Mouse (Mus musculus): ENCODE results near the gene Gja8. TPM values are rescaled to one million over a fixed set of nuclear protein-coding genes. Genes with fewer than 3 reads are reported as not detected.

The Gja8 gene
- 0.03 and 0.05 TPM in 2 replicates for polyA plus RNA-seq (2015; fragmentation: Nextera tagmentation; extraction: Ambion mirVana)

DNA sequence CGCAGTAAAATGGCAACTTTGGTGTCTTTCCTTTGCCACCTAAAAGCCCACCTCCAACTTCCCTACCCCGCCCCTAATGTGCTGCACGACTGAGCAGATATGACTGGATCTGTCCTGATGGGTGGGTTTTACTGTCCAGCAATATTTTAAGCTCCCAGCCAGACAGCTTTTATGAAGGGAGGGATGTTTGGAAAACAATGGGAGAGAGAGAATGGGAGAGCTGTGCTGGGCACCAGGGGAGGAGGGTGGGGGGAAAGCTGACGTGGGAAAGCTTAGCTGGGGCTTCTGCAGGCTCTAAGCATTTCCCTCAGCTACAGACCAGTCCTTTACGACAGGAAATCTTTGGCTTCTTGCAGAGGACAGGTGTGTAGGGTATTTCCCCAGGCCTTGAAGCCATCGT lies at the start of gene Gja8:
Gja8 (minus strand) TSS at position 101 of the 400 bp plus-strand sequence.
- H3K27ac ChIP-seq (replicated peaks), result no peak within 1 kb of the TSS
- ATAC-seq (ENCODE audit: low FRiP score), result no peak
- peaks cover 3% of the 10 kb centered on the region; the same call in 1 of the 2 replicates for H3K4me1 ChIP-seq
- no peak within 1 kb of the TSS for H3K9ac ChIP-seq (replicated peaks)
- H3K9me3 ChIP-seq (replicated peaks), result no peaks in the 10 kb centered on the region
- H3K27me3 ChIP-seq (replicated peaks), result no peaks in the 10 kb centered on the region
- H3K4me2 ChIP-seq, result no peak within 1 kb of the TSS
- H3K4me3 ChIP-seq (replicated peaks), result no peak within 1 kb of the TSS
- 53% methylated on average over 6 of the region's 6 CpGs for WGBS
- H3K36me3 ChIP-seq, result no peaks in the 10 kb centered on the region

DNA sequence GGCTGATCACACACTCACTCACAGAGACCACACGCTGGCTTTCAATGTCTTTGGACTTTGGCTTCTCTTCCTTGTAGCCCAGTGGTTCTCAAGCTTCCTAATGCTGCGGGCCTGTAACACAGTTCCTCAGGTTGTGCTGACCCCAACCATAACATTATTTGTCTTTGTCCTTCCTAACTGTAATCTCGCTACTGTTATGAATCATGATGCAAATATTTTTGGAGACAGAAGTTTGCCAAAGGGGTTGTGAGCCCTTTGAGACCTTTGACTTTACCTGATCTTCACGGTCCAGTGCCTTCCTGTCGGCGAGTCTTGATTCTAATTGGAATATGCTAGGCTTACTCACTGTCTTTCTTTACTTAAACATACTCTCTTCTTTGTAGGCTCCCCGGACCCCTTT lies 48.6 kb upstream of the Gja8 start:
- H3K27me3 ChIP-seq (replicated peaks), result no peaks in the 10 kb centered on the region
- no peaks in the 10 kb centered on the region for H3K4me1 ChIP-seq
- no peak overlapping the region for H3K9ac ChIP-seq (replicated peaks)
- no peaks in the 10 kb centered on the region for H3K36me3 ChIP-seq
- H3K9me3 ChIP-seq (replicated peaks), result no peaks in the 10 kb centered on the region
- no peak overlapping the region for H3K4me2 ChIP-seq
- no peak for ATAC-seq (ENCODE audit: low FRiP score)
- H3K4me3 ChIP-seq (replicated peaks), result no peak overlapping the region
- WGBS, result 89% methylated on average over 7 of the region's 7 CpGs
- H3K27ac ChIP-seq (replicated peaks), result no peak overlapping the region

DNA sequence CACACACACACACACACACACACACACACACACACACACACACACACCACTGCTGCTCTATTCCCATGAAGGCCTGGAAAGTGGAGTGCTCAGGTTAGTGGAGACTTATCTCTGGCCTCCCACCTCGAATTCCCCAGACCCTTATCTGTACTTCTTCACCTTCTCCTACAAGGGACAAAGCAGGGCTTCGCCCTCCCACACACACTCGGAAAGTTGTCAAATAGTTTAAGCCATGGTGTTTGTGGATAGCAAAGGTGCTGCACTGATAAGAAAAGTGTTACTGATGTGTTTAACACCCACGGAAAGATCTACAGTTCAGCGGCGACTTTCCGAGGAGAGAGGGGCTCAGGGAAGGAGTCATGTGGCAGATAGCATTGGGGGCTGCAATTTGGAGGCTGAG lies 45.2 kb upstream of the Gja8 start:
- H3K27ac ChIP-seq (replicated peaks), result no peak overlapping the region
- WGBS, result 69% methylated on average over 7 of the region's 7 CpGs
- H3K9ac ChIP-seq (replicated peaks), result no peak overlapping the region
- H3K9me3 ChIP-seq (replicated peaks), result no peaks in the 10 kb centered on the region
- no peak overlapping the region for H3K4me2 ChIP-seq
- ATAC-seq (ENCODE audit: low FRiP score), result no peak
- no peaks in the 10 kb centered on the region for H3K27me3 ChIP-seq (replicated peaks)
- H3K4me1 ChIP-seq, result no peaks in the 10 kb centered on the region
- H3K36me3 ChIP-seq, result no peaks in the 10 kb centered on the region
- H3K4me3 ChIP-seq (replicated peaks), result no peak overlapping the region

DNA sequence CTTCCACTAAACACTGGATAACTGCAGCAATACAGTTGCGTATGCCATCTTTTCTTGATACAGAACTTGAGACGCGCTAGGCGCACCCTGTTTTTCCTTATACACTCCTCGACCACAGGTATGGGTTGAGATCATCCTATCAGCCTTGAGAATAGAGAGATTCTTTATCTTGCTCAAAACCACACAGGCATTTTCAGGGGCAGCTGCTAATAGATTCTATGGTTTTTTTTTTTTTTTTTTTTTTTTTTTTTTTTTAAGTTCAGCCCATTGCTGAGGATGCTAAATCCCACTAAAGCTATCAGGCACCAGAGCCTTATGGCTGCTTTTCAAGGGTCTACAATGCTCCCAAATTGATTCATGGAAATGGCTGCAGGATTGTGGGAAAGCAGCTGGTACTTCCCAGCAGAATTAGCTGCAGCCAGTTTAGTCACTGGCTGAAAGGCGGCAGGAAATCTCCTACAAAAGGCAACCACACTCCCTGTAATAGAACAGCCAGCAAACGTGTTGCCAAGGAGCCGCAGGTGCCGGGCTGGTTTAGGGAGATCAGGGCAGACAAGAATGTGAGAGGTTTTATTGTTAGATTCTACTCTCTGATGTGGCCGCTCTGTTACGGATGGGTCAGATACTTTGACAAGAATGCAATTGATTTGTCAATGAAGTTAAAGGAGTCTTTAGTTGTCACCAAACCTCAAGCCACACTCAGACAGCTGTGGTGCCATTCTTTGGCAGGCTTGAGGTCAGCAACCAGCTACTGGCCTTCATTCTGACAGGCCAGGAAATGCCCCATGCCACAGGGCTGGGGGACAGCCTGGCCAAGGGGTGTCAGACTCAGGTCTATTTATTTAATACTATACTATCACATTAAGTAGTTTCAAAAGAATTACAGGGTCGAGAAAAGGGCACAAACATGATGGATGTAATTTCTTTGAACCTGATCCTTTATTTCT lies 37.5 kb upstream of the Gja8 start:
- H3K4me3 ChIP-seq (replicated peaks), result no peak overlapping the region
- H3K9me3 ChIP-seq (replicated peaks), result no peaks in the 10 kb centered on the region
- no peaks in the 10 kb centered on the region for H3K36me3 ChIP-seq
- no peak overlapping the region for H3K9ac ChIP-seq (replicated peaks)
- H3K27me3 ChIP-seq (replicated peaks), result no peaks in the 10 kb centered on the region
- ATAC-seq (ENCODE audit: low FRiP score), result peak; percentile 31; the same call in 1 of the 2 replicates
- 50% methylated on average over 12 of the region's 12 CpGs for WGBS
- no peak overlapping the region for H3K4me2 ChIP-seq
- peaks cover 11% of the 10 kb centered on the region for H3K4me1 ChIP-seq
- no peak overlapping the region for H3K27ac ChIP-seq (replicated peaks)

DNA sequence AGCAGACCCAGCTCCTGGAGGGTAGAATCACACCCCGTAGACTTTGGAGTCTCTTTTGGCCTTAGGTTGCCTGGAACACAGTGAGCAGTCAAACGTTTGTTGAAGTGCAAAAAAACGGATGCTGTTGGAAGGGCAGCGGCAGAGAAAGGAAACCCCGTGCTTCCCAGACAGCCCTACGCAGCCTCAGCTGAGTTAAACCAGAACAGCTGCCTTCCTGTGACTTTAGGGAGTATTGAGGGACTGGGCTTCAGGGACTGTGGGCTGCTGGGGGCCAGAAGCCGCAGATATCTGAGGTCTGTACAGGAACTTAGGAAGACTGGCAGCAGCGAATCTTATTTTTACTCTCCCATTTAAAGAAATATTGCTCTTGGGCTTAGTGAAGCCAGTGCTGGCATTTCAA lies 34.8 kb upstream of the Gja8 start:
- H3K4me1 ChIP-seq, result peaks cover 11% of the 10 kb centered on the region
- no peaks in the 10 kb centered on the region for H3K9me3 ChIP-seq (replicated peaks)
- H3K27me3 ChIP-seq (replicated peaks), result no peaks in the 10 kb centered on the region
- H3K9ac ChIP-seq (replicated peaks), result no peak overlapping the region
- H3K4me2 ChIP-seq, result no peak overlapping the region; the same call in 1 of the 2 replicates
- no peak overlapping the region for H3K4me3 ChIP-seq (replicated peaks)
- no peak for ATAC-seq (ENCODE audit: low FRiP score)
- 46% methylated on average over 8 of the region's 8 CpGs for WGBS
- H3K27ac ChIP-seq (replicated peaks), result no peak overlapping the region
- no peaks in the 10 kb centered on the region for H3K36me3 ChIP-seq

DNA sequence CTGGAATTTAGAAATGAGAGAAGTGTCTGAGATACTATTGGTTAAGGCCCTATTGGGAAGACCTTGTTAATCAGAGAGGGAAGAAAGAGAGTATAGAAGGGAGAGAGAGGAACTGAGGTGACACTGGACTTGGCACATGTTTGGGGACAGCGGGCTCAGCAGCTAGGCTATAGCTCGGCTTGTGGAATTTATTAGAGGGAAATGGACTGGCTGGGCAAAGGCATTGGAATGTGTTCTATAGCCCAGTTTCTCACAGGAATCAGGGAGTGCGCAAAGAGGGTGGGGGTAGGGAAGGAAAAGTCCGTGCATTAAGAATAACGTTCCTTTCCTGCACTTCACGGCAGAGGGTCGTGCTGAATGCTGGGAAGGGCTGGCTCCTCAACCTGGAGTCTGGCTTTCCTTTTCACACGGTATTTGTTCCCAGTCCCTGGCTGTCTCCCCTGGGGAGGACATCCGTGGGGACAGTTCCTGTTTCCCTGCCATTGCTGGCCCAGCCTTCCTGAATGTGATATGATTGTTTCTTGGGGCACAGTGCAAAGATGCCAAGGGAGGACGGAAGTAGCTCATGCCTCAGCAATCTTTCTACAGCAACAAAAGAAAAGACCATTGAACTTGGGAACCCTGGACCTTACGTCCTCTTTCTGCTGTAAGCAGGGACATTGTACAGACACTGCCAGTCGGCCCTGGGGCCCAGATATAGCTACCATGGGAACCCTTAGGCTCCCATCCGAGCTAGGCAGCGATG lies 27.8 kb upstream of the Gja8 start:
- WGBS, result 44% methylated on average over 14 of the region's 14 CpGs
- Histone ChIP-seq H3K9ac (replicated peaks) (no peak overlapping the region), H3K36me3 (no peaks in the 10 kb centered on the region), H3K4me1 (no peaks in the 10 kb centered on the region), H3K9me3 (replicated peaks) (no peaks in the 10 kb centered on the region), H3K27me3 (replicated peaks) (no peaks in the 10 kb centered on the region), H3K27ac (replicated peaks) (no peak overlapping the region), H3K4me3 (replicated peaks) (no peak overlapping the region), H3K4me2 (peak overlapping the region; percentile 9; the same call in 1 of the 2 replicates)
- ATAC-seq (ENCODE audit: low FRiP score), result no peak

DNA sequence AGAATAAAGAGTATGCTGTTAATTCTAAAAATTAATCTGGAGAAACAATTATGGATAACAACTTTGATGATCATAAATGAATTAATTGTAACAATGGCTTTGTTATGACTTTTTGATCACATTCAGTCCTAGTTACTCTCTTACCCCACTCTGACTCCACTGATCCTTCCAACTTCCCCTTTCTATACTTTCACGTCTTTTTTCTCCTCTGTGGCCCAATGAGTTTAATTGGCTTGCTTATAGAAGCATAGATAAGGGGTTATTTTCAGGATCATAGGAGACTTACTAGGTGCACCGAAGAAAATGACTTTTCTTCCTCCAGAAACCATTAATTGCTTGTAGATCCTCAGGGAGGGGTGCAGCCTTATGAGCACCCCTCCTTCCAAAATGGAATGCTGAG lies 16.9 kb upstream of the Gja8 start:
- no peaks in the 10 kb centered on the region for H3K36me3 ChIP-seq
- no peaks in the 10 kb centered on the region for H3K27me3 ChIP-seq (replicated peaks)
- H3K4me2 ChIP-seq, result no peak overlapping the region
- H3K4me1 ChIP-seq, result peaks cover 14% of the 10 kb centered on the region
- 0 out of 2 replicates have a peak, but pooled peaks cover 4% of the 10 kb centered on the region for H3K9me3 ChIP-seq (replicated peaks)
- no peak overlapping the region for H3K9ac ChIP-seq (replicated peaks)
- H3K27ac ChIP-seq (replicated peaks), result no peak overlapping the region
- 88% methylated on average over 2 of the region's 2 CpGs for WGBS
- no peak overlapping the region for H3K4me3 ChIP-seq (replicated peaks)
- ATAC-seq (ENCODE audit: low FRiP score), result no peak

DNA sequence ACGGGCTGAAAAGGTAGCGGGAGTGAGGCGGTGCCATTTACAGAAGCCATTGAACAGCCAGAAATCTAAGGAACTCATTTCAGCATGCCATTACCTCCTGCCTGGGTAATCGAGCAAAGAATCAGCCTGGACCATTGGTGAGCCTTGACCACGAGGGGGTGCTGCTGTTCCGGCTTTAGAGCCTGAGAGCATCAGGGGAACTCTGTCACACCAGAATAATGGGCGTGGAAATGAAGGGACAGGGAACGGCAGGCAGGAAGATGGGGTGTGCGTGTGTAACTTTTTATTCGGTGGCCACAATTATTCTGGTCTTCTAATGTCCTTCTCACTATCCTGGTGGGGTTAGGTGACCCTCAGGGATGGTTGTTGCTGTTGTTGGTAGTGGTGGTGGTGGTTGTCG lies 12.9 kb upstream of the Gja8 start:
- peak overlapping the region; percentile 19; the same call in 1 of the 2 replicates for H3K4me3 ChIP-seq (replicated peaks)
- 0 out of 2 replicates have a peak, but pooled peaks cover 8% of the 10 kb centered on the region for H3K27me3 ChIP-seq (replicated peaks)
- peak; percentile 85 for ATAC-seq (ENCODE audit: low FRiP score)
- H3K4me1 ChIP-seq, result peaks cover 24% of the 10 kb centered on the region
- no peaks in the 10 kb centered on the region for H3K36me3 ChIP-seq
- 0 out of 2 replicates have a peak, but pooled peaks cover 4% of the 10 kb centered on the region for H3K9me3 ChIP-seq (replicated peaks)
- peak overlapping the region; percentile 49 for H3K4me2 ChIP-seq
- H3K9ac ChIP-seq (replicated peaks), result no peak overlapping the region
- no peak overlapping the region for H3K27ac ChIP-seq (replicated peaks)
- 8% methylated on average over 11 of the region's 11 CpGs for WGBS

DNA sequence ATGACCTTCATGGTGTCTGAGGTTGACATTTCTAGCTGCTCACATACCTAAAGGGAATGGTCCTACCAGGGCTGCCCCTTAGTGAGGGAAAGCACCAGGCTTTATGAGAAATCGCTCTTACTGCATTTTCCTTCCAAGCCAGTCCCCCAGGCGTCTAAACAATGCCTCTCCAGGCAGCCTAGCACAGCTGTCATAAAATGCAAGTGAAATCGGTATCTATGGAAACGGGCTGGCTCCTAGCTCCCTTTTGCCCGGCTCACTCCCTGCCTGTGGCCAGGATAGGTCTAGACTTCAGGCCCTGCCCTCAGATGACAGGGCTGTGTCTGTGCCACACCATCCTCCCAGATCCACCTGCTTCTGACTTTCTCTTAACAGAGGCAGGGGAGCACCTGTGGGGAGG lies 11.8 kb upstream of the Gja8 start:
- no peaks in the 10 kb centered on the region for H3K9me3 ChIP-seq (replicated peaks)
- H3K36me3 ChIP-seq, result no peaks in the 10 kb centered on the region
- H3K4me2 ChIP-seq, result peak overlapping the region; percentile 30
- no peak overlapping the region for H3K9ac ChIP-seq (replicated peaks)
- no peak overlapping the region for H3K4me3 ChIP-seq (replicated peaks)
- peak; percentile 83 for ATAC-seq (ENCODE audit: low FRiP score)
- H3K27ac ChIP-seq (replicated peaks), result peak overlapping the region; percentile 46; the same call in 1 of the 2 replicates
- peaks cover 26% of the 10 kb centered on the region for H3K4me1 ChIP-seq
- WGBS, result 4% methylated on average over 5 of the region's 5 CpGs
- H3K27me3 ChIP-seq (replicated peaks), result 0 out of 2 replicates have a peak, but pooled peaks cover 8% of the 10 kb centered on the region

DNA sequence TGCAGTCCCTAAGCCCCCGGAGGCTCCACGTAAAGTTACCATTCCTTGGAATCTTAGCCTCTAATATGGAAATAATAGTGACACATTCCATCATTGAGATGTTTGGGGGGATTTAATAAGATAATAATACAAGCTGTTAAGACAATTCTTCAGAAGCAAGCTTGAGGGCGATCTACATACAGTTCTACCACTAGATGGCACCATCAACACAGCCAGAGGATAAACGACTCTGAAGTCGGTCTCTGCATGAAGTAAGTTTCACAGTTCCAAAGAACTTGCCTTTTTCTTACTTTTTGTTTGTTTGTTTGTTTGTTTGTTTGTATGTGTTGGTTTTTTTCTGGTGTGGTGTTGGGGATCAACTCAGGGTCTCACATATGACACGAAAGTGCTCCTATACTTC lies 10.4 kb upstream of the Gja8 start:
- no peak overlapping the region for H3K9ac ChIP-seq (replicated peaks)
- no peak for ATAC-seq (ENCODE audit: low FRiP score)
- peaks cover 31% of the 10 kb centered on the region for H3K4me1 ChIP-seq
- 13% methylated on average over 6 of the region's 6 CpGs for WGBS
- 0 out of 2 replicates have a peak, but pooled peaks cover 8% of the 10 kb centered on the region for H3K27me3 ChIP-seq (replicated peaks)
- H3K4me3 ChIP-seq (replicated peaks), result no peak overlapping the region
- no peak overlapping the region for H3K4me2 ChIP-seq
- no peaks in the 10 kb centered on the region for H3K9me3 ChIP-seq (replicated peaks)
- H3K36me3 ChIP-seq, result no peaks in the 10 kb centered on the region
- no peak overlapping the region for H3K27ac ChIP-seq (replicated peaks)

DNA sequence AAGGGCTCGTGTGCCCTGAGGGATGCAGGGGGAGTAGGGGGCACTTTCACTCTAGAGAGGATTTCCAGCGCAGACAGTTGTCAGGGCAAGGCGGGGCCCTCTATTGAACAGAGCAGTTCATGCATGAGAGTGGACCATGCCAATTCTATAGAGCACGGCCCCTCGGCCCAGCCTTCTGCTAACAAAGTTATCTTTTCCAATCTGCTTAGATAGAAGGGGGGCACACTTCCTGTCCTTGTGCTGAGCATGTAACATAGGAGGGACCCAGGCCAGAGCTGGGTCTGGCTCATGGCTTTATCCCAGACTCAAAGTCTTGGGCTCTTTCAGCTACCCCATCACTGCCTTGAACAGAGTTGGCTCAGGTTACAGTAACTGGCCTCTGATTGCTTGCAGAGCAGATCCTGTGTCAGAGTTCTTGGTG lies 5.5 kb upstream of the Gja8 start:
- Histone ChIP-seq H3K4me1 (peaks cover 12% of the 10 kb centered on the region; the same call in 1 of the 2 replicates), H3K36me3 (no peaks in the 10 kb centered on the region), H3K4me2 (0 out of 2 replicates have a peak overlapping the region, but pooled peaks have one; percentile 3), H3K9ac (replicated peaks) (no peak overlapping the region), H3K27ac (replicated peaks) (no peak overlapping the region), H3K27me3 (replicated peaks) (0 out of 2 replicates have a peak, but pooled peaks cover 8% of the 10 kb centered on the region), H3K4me3 (replicated peaks) (no peak overlapping the region), H3K9me3 (replicated peaks) (no peaks in the 10 kb centered on the region)
- ATAC-seq (ENCODE audit: low FRiP score), result peak; percentile 44; the same call in 1 of the 2 replicates
- 17% methylated on average over 5 of the region's 5 CpGs for WGBS
